Mouse (Mus musculus) layer of hippocampus, postnatal 36 days (tissue): ENCODE data around the gene Vmn2r2. TPM values are rescaled to one million over a fixed set of nuclear protein-coding genes. Genes with fewer than 3 reads are reported as not detected.

Source experiments
- DNase-seq, 2 experiments: peaks; one replicate each; pipeline ENCODE4 v3.0.0; 2022
- total RNA-seq, 2 experiments: library from RNA; stranded (reverse); gene quantifications; 2 replicates each; pipeline ENCODE4 v1.2.3; 2021

Vmn2r2 gene
- not detected for total RNA-seq

DNA sequence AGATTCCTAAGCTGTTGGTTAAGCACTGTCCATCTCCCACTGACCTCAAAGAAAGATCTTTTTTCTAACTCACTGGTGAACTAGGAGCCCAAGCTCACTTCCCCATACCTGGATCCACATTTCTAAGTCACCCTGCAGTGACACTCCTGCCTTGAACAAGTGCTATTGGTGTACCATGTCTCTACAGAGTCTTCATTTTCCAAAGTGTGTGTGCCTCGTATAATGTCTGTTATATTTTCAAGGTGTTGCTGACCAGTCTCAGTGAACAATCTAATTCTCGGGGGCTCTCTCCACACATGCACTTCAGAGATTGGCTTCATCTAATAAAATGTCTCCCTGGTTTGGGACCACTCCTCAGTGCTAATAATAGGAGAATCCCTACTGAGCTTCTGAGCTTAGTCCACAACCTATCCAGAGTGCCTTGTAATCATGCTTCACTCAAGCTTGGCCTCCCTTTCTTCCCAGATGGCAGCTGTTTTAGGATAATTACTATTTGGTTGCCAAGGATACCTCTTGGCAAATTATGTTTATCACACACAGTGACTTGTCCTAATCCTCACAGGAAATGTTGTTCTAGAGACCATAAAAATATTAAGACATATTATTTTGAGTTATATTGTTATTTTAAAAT, at the start of gene Vmn2r2:
Gene Vmn2r2, minus strand, starts transcription at position 51 of the 631 bp plus-strand sequence.
- DNase-seq = no peak

DNA sequence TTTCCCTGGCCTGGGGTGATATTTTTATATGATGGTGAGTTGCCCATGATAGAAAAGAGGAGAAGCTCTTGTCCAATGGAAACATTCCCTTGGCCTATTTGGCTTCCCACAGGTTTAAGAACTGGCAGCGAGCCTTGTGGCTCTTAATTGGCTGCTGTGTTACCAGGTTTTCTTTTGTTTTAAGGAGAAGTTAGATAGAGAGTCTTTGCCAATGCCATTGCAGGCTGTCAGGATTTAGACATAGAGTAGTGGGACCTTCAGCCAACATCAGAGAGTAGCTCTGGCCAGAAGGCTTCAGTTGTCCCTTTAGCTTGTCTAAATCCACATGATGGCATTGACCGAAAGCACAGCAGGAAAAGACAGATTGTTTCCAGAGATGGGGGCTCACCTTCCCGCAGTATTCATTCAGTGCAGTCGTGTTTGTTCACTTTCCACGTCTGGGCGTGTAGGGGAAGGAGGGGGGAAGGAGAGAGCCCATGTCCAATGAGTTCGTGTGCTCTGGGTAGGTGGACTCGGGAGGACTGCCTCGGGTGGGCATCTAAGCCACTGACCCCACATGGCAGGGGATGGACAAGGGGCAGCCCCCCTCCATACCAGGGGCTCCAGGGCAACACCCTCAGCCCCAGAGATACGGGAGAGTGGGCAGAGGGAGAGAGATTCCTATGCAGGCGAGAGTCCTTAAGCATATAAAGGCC, 28.2 kb downstream of the Vmn2r2 start:
- DNase-seq = no peak

- no peak for DNase-seq
These were observed 29.0 kb downstream of the Vmn2r2 start for GRCm38 (mm10) chr3:64112707-64113106.

GRCm38 (mm10) chr3:64081247-64081646, 60.5 kb downstream of the Vmn2r2 start, which contains the start of gene Vmn2r1:
Gene Vmn2r1, plus strand, starts transcription at chr3:64081547.
- DNase-seq = no peak

Other genes with a start within 250 kb of the Vmn2r2 start
- gene Plch1, start 242.5 kb downstream of the Vmn2r2 start, total RNA-seq = 1 to 10 TPM; 4.7 to 6.2 TPM
- gene E130311K13Rik, start 212.5 kb downstream of the Vmn2r2 start, total RNA-seq = 10 to 100 TPM; 12.5 to 13.4 TPM
- 10 to 100 TPM; 29.1 to 31.0 TPM for gene Slc33a1, start 177.2 kb downstream of the Vmn2r2 start, total RNA-seq
- gene Gmps, start 165.8 kb downstream of the Vmn2r2 start, total RNA-seq = 10 to 100 TPM; 47.9 to 49.8 TPM
- gene Vmn2r1, start 60.4 kb downstream of the Vmn2r2 start, total RNA-seq = under 1 TPM; 0.30 to 0.45 TPM
- gene Vmn2r3, start 147.8 kb upstream of the Vmn2r2 start, total RNA-seq = not detected